Mouse (Mus musculus) forebrain, embryonic 16.5 days (tissue): ENCODE results near the gene Calr. TPM values are rescaled to one million over a fixed set of nuclear protein-coding genes. Genes with fewer than 3 reads are reported as not detected.

Experiments
- ATAC-seq: fragments of 200-750 bp; cut with Nextera tagmentation; 2 replicates; pipeline ENCODE4 v1.8.0; 2017; ENCODE audit warnings: mild to moderate bottlenecking, moderate library complexity
- H3K27ac ChIP-seq: fragments of 300-500 bp; sonication (generic); 2 replicates; pipeline ENCODE4 v1.5.1; 2014; ENCODE audit warnings: low read length, control low read depth
- H3K27me3 ChIP-seq: fragments of 300-500 bp; sonication (generic); replicated peaks from 2 replicates; pipeline ENCODE4 v1.6.1; 2014; ENCODE audit warnings: low read length; ENCODE audit not compliant: control insufficient read depth, insufficient read depth
- H3K36me3 ChIP-seq: fragments of 300-500 bp; sonication (generic); 2 replicates; pipeline ENCODE4 v1.6.1; 2014; ENCODE audit not compliant: control insufficient read depth, insufficient read depth
- H3K4me1 ChIP-seq: fragments of 300-500 bp; sonication (generic); replicated peaks from 2 replicates; pipeline ENCODE4 v1.6.1; 2014; ENCODE audit warnings: low read length; ENCODE audit not compliant: control insufficient read depth, insufficient read depth
- H3K4me2 ChIP-seq: fragments of 300-500 bp; sonication (generic); 2 replicates; pipeline ENCODE4 v1.6.1; 2014; ENCODE audit warnings: mild to moderate bottlenecking, low read length, control low read depth
- H3K4me3 ChIP-seq: fragments of 300-500 bp; sonication (generic); replicated peaks from 2 replicates; pipeline ENCODE4 v1.5.1; 2014; ENCODE audit warnings: mild to moderate bottlenecking, low read length, control low read depth
- H3K9ac ChIP-seq: fragments of 300-500 bp; sonication (generic); replicated peaks from 2 replicates; pipeline ENCODE4 v1.6.1; 2014; ENCODE audit warnings: low read depth, low read length, control low read depth
- H3K9me3 ChIP-seq: fragments of 300-500 bp; sonication (generic); 2 replicates; pipeline ENCODE4 v1.6.1; 2016; ENCODE audit warnings: low read length; ENCODE audit not compliant: control insufficient read depth
- WGBS: fragments of 180-500 bp; shearing (Covaris S2); extraction: QIAGEN DNeasy Blood & Tissue Kit; methylation state at CpG from one replicate; pipeline ENCODE4 v1.1.7; 2014; 5-methylcytosine and 5-hydroxymethylcytosine counted together
- polyA plus RNA-seq: library from polyadenylated mRNA; unstranded; fragments of >200 nt; fragmentation: Nextera tagmentation; extraction: Ambion mirVana; gene quantifications from 2 replicates; pipeline ENCODE4 v1.2.1, GENCODE M21; 2015

The Calr gene
- polyA plus RNA-seq, 1 experiment from 2014 or later, result 610 TPM

GRCm38 (mm10) chr8:84845355-84846093 is 1.2 kb downstream of the Calr start:
- Histone ChIP-seq H3K4me3 (peak overlapping the region; percentile 99), H3K4me2 (peak overlapping the region; percentile 94), H3K36me3 (peaks cover 32% of the 10 kb centered on the region), H3K9me3 (no peaks in the 10 kb centered on the region), H3K4me1 (peaks cover 34% of the 10 kb centered on the region), H3K27ac (peak overlapping the region; percentile 78; the same call in 1 of the 2 replicates), H3K27me3 (no peaks in the 10 kb centered on the region), H3K9ac (peak overlapping the region; percentile 93)
- WGBS, result 12% methylated on average over 12 of the region's 12 CpGs
- ATAC-seq, result no peak

GRCm38 (mm10) chr8:84844397-84845070 is 2.2 kb downstream of the Calr start:
- 91% methylated on average over 9 of the region's 9 CpGs for WGBS
- Histone ChIP-seq H3K9me3 (no peaks in the 10 kb centered on the region), H3K4me3 (peak overlapping the region; percentile 99), H3K36me3 (peaks cover 32% of the 10 kb centered on the region), H3K4me2 (peak overlapping the region; percentile 94), H3K27ac (no peak overlapping the region), H3K9ac (peak overlapping the region; percentile 7), H3K4me1 (peaks cover 38% of the 10 kb centered on the region), H3K27me3 (no peaks in the 10 kb centered on the region)
- no peak for ATAC-seq

- no peak overlapping the region for H3K27ac ChIP-seq
- no peak overlapping the region for H3K4me3 ChIP-seq
- WGBS, result 88% methylated on average over 1 of the region's 1 CpGs
- H3K4me1 ChIP-seq, result peaks cover 31% of the 10 kb centered on the region
- H3K9me3 ChIP-seq, result no peaks in the 10 kb centered on the region
- H3K9ac ChIP-seq, result no peak overlapping the region
- no peaks in the 10 kb centered on the region for H3K27me3 ChIP-seq
- ATAC-seq, result no peak
- no peak overlapping the region for H3K4me2 ChIP-seq
- peaks cover 46% of the 10 kb centered on the region for H3K36me3 ChIP-seq
Measured at GRCm38 (mm10) chr8:84841514-84841913, 5.2 kb downstream of the Calr start.

GRCm38 (mm10) chr8:84840248-84840999 is 6.3 kb downstream of the Calr start, which contains the start of gene Rad23a:
Gene Rad23a, minus strand, starts transcription at chr8:84840665.
- under 1% methylated on average over 47 of the region's 55 CpGs for WGBS
- no peaks in the 10 kb centered on the region for H3K27me3 ChIP-seq
- H3K9ac ChIP-seq, result peak within 1 kb of the TSS; percentile 88
- H3K27ac ChIP-seq, result peak within 1 kb of the TSS; percentile 79
- peaks cover 46% of the 10 kb centered on the region for H3K36me3 ChIP-seq
- peaks cover 36% of the 10 kb centered on the region for H3K4me1 ChIP-seq
- H3K9me3 ChIP-seq, result no peaks in the 10 kb centered on the region
- H3K4me2 ChIP-seq, result peak within 1 kb of the TSS; percentile 73
- peak within 1 kb of the TSS; percentile 76 for H3K4me3 ChIP-seq
- ATAC-seq, result peak; percentile 96

GRCm38 (mm10) chr8:84839875-84840247 is 6.9 kb downstream of the Calr start:
- peak overlapping the region; percentile 76 for H3K4me3 ChIP-seq
- no peaks in the 10 kb centered on the region for H3K27me3 ChIP-seq
- H3K4me1 ChIP-seq, result peaks cover 36% of the 10 kb centered on the region
- peak overlapping the region; percentile 79 for H3K27ac ChIP-seq
- H3K9ac ChIP-seq, result peak overlapping the region; percentile 88
- H3K9me3 ChIP-seq, result no peaks in the 10 kb centered on the region
- peaks cover 46% of the 10 kb centered on the region for H3K36me3 ChIP-seq
- H3K4me2 ChIP-seq, result peak overlapping the region; percentile 73
- ATAC-seq, result no peak
- 5% methylated on average over 7 of the region's 7 CpGs for WGBS

GRCm38 (mm10) chr8:84839411-84839810 is 7.3 kb downstream of the Calr start:
- peaks cover 41% of the 10 kb centered on the region for H3K36me3 ChIP-seq
- H3K4me2 ChIP-seq, result peak overlapping the region; percentile 73
- no peaks in the 10 kb centered on the region for H3K9me3 ChIP-seq
- no peak overlapping the region for H3K9ac ChIP-seq
- H3K27ac ChIP-seq, result no peak overlapping the region
- no peaks in the 10 kb centered on the region for H3K27me3 ChIP-seq
- ATAC-seq, result no peak
- peak overlapping the region; percentile 76 for H3K4me3 ChIP-seq
- WGBS, result 94% methylated on average over 2 of the region's 2 CpGs
- peaks cover 36% of the 10 kb centered on the region for H3K4me1 ChIP-seq

- Histone ChIP-seq H3K36me3 (peaks cover 33% of the 10 kb centered on the region), H3K4me1 (peaks cover 38% of the 10 kb centered on the region), H3K9me3 (no peaks in the 10 kb centered on the region), H3K4me2 (no peak overlapping the region), H3K9ac (no peak overlapping the region), H3K27me3 (no peaks in the 10 kb centered on the region), H3K27ac (no peak overlapping the region), H3K4me3 (no peak overlapping the region)
- no peak for ATAC-seq
- WGBS, result 87% methylated on average over 5 of the region's 5 CpGs
Measured at GRCm38 (mm10) chr8:84838513-84838912, 8.2 kb downstream of the Calr start.

GRCm38 (mm10) chr8:84837912-84838470 is 8.7 kb downstream of the Calr start:
- Histone ChIP-seq H3K27ac (no peak overlapping the region), H3K36me3 (peaks cover 28% of the 10 kb centered on the region), H3K27me3 (no peaks in the 10 kb centered on the region), H3K4me1 (peaks cover 41% of the 10 kb centered on the region), H3K4me2 (no peak overlapping the region), H3K9ac (no peak overlapping the region), H3K4me3 (no peak overlapping the region), H3K9me3 (no peaks in the 10 kb centered on the region)
- ATAC-seq, result no peak
- 84% methylated on average over 15 of the region's 15 CpGs for WGBS
